Mouse (Mus musculus) MEL (cell line): ENCODE data around the gene Trappc6a. TPM values are rescaled to one million over a fixed set of nuclear protein-coding genes. Genes with fewer than 3 reads are reported as not detected.
A peak's percentile ranks its signal among the peaks of the same experiment; 100 is the strongest.

ENCODE experiments used
- DNase-seq: peaks from one replicate; pipeline ENCODE4 v3.0.0; 2011; ENCODE audit warnings: low read depth, low spot score
- H3K27ac ChIP-seq: 2 replicates; pipeline ENCODE4 v1.5.1; 2012; ENCODE audit warnings: low read depth, mild to moderate bottlenecking, control low read depth, low read length, moderate library complexity; ENCODE audit not compliant: control insufficient read depth
- H3K27me3 ChIP-seq, 2 experiments: fragments of 150-350 bp in 1 of 2; sonication (generic) in 1 of 2; 2 replicates each; pipeline ENCODE4 v1.6.1; 2012; ENCODE audit warnings: low read length in 2 of 2, mild to moderate bottlenecking in 2 of 2, improper control_type of control experiment in 1 of 2, moderate library complexity in 1 of 2; ENCODE audit not compliant: insufficient read depth in 2 of 2, control insufficient read depth in 1 of 2
- H3K36me3 ChIP-seq, 2 experiments: 2 replicates each; pipeline ENCODE4 v1.6.1; 2012 to 2014; ENCODE audit warnings: low read length in 2 of 2, improper control_type of control experiment in 1 of 2, inconsistent platforms in 1 of 2, mild to moderate bottlenecking in 1 of 2; ENCODE audit not compliant: insufficient read depth in 2 of 2, control insufficient read depth in 1 of 2
- H3K4me1 ChIP-seq, 2 experiments: fragments of 150-350 bp in 1 of 2; sonication (generic) in 1 of 2; 2 replicates each; pipeline ENCODE4 v1.6.1; 2012; ENCODE audit warnings: low read length in 2 of 2, improper control_type of control experiment in 1 of 2, mild to moderate bottlenecking in 1 of 2; ENCODE audit not compliant: insufficient read depth in 2 of 2, control insufficient read depth in 1 of 2
- H3K4me3 ChIP-seq, 2 experiments: fragments of 150-350 bp in 1 of 2; sonication (generic) in 1 of 2; 2 replicates each; pipeline ENCODE4 v1.5.1; 2012; ENCODE audit warnings: low read depth in 2 of 2, low read length in 2 of 2, mild to moderate bottlenecking in 2 of 2, moderate library complexity in 2 of 2, control low read depth in 1 of 2, improper control_type of control experiment in 1 of 2; ENCODE audit not compliant: control insufficient read depth in 1 of 2, insufficient read depth in 1 of 2
- H3K79me2 ChIP-seq: 2 replicates; pipeline ENCODE4 v1.6.1; 2012; ENCODE audit warnings: mild to moderate bottlenecking, low read length, moderate library complexity; ENCODE audit not compliant: control insufficient read depth, poor library complexity, insufficient read depth
- H3K9ac ChIP-seq: 2 replicates; pipeline ENCODE4 v1.6.1; 2012; ENCODE audit warnings: low read depth, mild to moderate bottlenecking, control low read depth, low read length, moderate library complexity; ENCODE audit not compliant: control insufficient read depth, poor library complexity, severe bottlenecking
- H3K9me3 ChIP-seq: fragments of 150-350 bp; sonication (generic); replicated peaks from 2 replicates; pipeline ENCODE4 v1.6.1; 2012; ENCODE audit warnings: mild to moderate bottlenecking, low read length, improper control_type of control experiment, moderate library complexity; ENCODE audit not compliant: insufficient read depth
- CHD1 ChIP-seq: IDR thresholded peaks from 2 replicates; pipeline ENCODE4 v1.6.1; 2012; ENCODE audit warnings: low read depth, mild to moderate bottlenecking, inconsistent platforms, low read length, improper control_type of control experiment
- CHD2 ChIP-seq: IDR thresholded peaks from 2 replicates; pipeline ENCODE4 v1.6.1; 2011; ENCODE audit warnings: low read length, improper control_type of control experiment
- CTCF ChIP-seq, 3 experiments: IDR thresholded peaks in 2 of 3; conservative IDR thresholded peaks in 1 of 3; 2 replicates each; pipeline ENCODE4 v1.5.1; 2011 to 2012; ENCODE audit warnings: low read length in 3 of 3, low read depth in 2 of 3, mild to moderate bottlenecking in 2 of 3, improper control_type of control experiment in 1 of 3, inconsistent platforms in 1 of 3, mixed read lengths in 1 of 3, moderate library complexity in 1 of 3; ENCODE audit not compliant: control insufficient read depth in 1 of 3, insufficient read depth in 1 of 3, poor library complexity in 1 of 3, severe bottlenecking in 1 of 3
- E2F4 ChIP-seq: IDR thresholded peaks from 2 replicates; pipeline ENCODE4 v1.6.1; 2011; ENCODE audit warnings: low read depth, low read length, improper control_type of control experiment, borderline replicate concordance
- ELF1 ChIP-seq: IDR thresholded peaks from 2 replicates; pipeline ENCODE4 v1.6.1; 2014; ENCODE audit warnings: low read depth, mild to moderate bottlenecking, inconsistent platforms, low read length, improper control_type of control experiment, moderate library complexity
- EP300 ChIP-seq, 2 experiments: IDR thresholded peaks; 2 replicates each; pipeline ENCODE4 v1.6.1; 2011; ENCODE audit warnings: improper control_type of control experiment in 2 of 2, low read length in 2 of 2, low read depth in 1 of 2, mild to moderate bottlenecking in 1 of 2
- ETS1 ChIP-seq: IDR thresholded peaks from 2 replicates; pipeline ENCODE4 v1.6.1; 2012; ENCODE audit warnings: low read depth, mild to moderate bottlenecking, inconsistent platforms, low read length, improper control_type of control experiment, moderate library complexity
- GABPA ChIP-seq: IDR thresholded peaks from 2 replicates; pipeline ENCODE4 v1.6.1; 2012; ENCODE audit warnings: low read depth, mild to moderate bottlenecking, inconsistent platforms, low read length, improper control_type of control experiment, moderate library complexity
- GATA1 ChIP-seq: IDR thresholded peaks from 2 replicates; pipeline ENCODE4 v1.6.1; 2011; ENCODE audit warnings: low read depth, low read length, improper control_type of control experiment
- JUND ChIP-seq: IDR thresholded peaks from 2 replicates; pipeline ENCODE4 v1.6.1; 2011; ENCODE audit warnings: low read depth, mild to moderate bottlenecking, improper control_type of control experiment, low read length
- KAT2A ChIP-seq: conservative IDR thresholded peaks from 2 replicates; pipeline ENCODE4 v1.6.1; 2012; ENCODE audit warnings: low read depth, low read length, improper control_type of control experiment, inconsistent platforms
- MAX ChIP-seq: IDR thresholded peaks from 2 replicates; pipeline ENCODE4 v1.6.1; 2011; ENCODE audit warnings: low read length, improper control_type of control experiment
- MAZ ChIP-seq: IDR thresholded peaks from 2 replicates; pipeline ENCODE4 v1.6.1; 2012; ENCODE audit warnings: low read depth, mild to moderate bottlenecking, inconsistent platforms, low read length, improper control_type of control experiment
- MEF2A ChIP-seq: IDR thresholded peaks from 2 replicates; pipeline ENCODE4 v1.6.1; 2014; ENCODE audit warnings: low read depth, mild to moderate bottlenecking, inconsistent platforms, low read length, improper control_type of control experiment; ENCODE audit not compliant: poor library complexity, insufficient replicate concordance, severe bottlenecking; ENCODE audit errors: extremely low read depth
- MXI1 ChIP-seq: IDR thresholded peaks from 2 replicates; pipeline ENCODE4 v1.6.1; 2011; ENCODE audit warnings: mild to moderate bottlenecking, low read depth, low read length, improper control_type of control experiment
- MYB ChIP-seq: IDR thresholded peaks from 2 replicates; pipeline ENCODE4 v1.6.1; 2011; ENCODE audit warnings: mild to moderate bottlenecking, low read depth, low read length, improper control_type of control experiment
- MYC ChIP-seq: IDR thresholded peaks from 2 replicates; pipeline ENCODE4 v1.6.1; 2011; ENCODE audit warnings: low read depth, mild to moderate bottlenecking, low read length, improper control_type of control experiment, moderate library complexity
- NELFE ChIP-seq: IDR thresholded peaks from 2 replicates; pipeline ENCODE4 v1.6.1; 2011; ENCODE audit warnings: low read depth, low read length, improper control_type of control experiment
- NRF1 ChIP-seq: IDR thresholded peaks from 2 replicates; pipeline ENCODE4 v1.6.1; 2014; ENCODE audit warnings: low read depth, mild to moderate bottlenecking, inconsistent platforms, low read length, improper control_type of control experiment, moderate library complexity; ENCODE audit not compliant: poor library complexity, insufficient read depth, severe bottlenecking
- POLR2A ChIP-seq, 2 experiments: IDR thresholded peaks; 2 replicates each; pipeline ENCODE4 v1.6.1; 2011 to 2012; ENCODE audit warnings: low read length in 2 of 2, mild to moderate bottlenecking in 2 of 2, control low read depth in 1 of 2, improper control_type of control experiment in 1 of 2, low read depth in 1 of 2, moderate library complexity in 1 of 2; ENCODE audit not compliant: control insufficient read depth in 1 of 2, insufficient read depth in 1 of 2, poor library complexity in 1 of 2
- POLR2AphosphoS2 ChIP-seq: IDR thresholded peaks from 2 replicates; pipeline ENCODE4 v1.6.1; 2011; ENCODE audit warnings: low read length, improper control_type of control experiment
- POLR2AphosphoS5 ChIP-seq: IDR thresholded peaks from 2 replicates; pipeline ENCODE4 v1.6.1; 2012; ENCODE audit warnings: low read depth, borderline replicate concordance, mild to moderate bottlenecking, inconsistent platforms, low read length, moderate library complexity, mixed read lengths
- RAD21 ChIP-seq: IDR thresholded peaks from 2 replicates; pipeline ENCODE4 v1.6.1; 2011; ENCODE audit warnings: mild to moderate bottlenecking, low read depth, low read length, improper control_type of control experiment
- RCOR1 ChIP-seq: IDR thresholded peaks from 2 replicates; pipeline ENCODE4 v1.6.1; 2012; ENCODE audit warnings: low read depth, mild to moderate bottlenecking, inconsistent platforms, low read length, improper control_type of control experiment
- SIN3A ChIP-seq: IDR thresholded peaks from 2 replicates; pipeline ENCODE4 v1.6.1; 2012; ENCODE audit warnings: low read length, improper control_type of control experiment, inconsistent platforms
- SMC3 ChIP-seq: IDR thresholded peaks from 2 replicates; pipeline ENCODE4 v1.6.1; 2011; ENCODE audit warnings: low read depth, low read length, improper control_type of control experiment
- TAL1 ChIP-seq: IDR thresholded peaks from 2 replicates; pipeline ENCODE4 v1.6.1; 2012; ENCODE audit warnings: mild to moderate bottlenecking, inconsistent platforms, low read length, moderate library complexity, mixed read lengths
- TBP ChIP-seq: IDR thresholded peaks from 2 replicates; pipeline ENCODE4 v1.8.0; 2011; ENCODE audit warnings: low read depth, low read length, improper control_type of control experiment
- TCF12 ChIP-seq: IDR thresholded peaks from 2 replicates; pipeline ENCODE4 v1.6.1; 2014; ENCODE audit warnings: low read depth, mild to moderate bottlenecking, inconsistent platforms, low read length, improper control_type of control experiment, moderate library complexity
- USF1 ChIP-seq: IDR thresholded peaks from 2 replicates; pipeline ENCODE4 v1.6.1; 2014; ENCODE audit warnings: low read depth, mild to moderate bottlenecking, inconsistent platforms, low read length, improper control_type of control experiment, moderate library complexity
- USF2 ChIP-seq, 2 experiments: IDR thresholded peaks; 2 replicates each; pipeline ENCODE4 v1.6.1; 2011 to 2012; ENCODE audit warnings: improper control_type of control experiment in 2 of 2, low read length in 2 of 2, borderline replicate concordance in 1 of 2, inconsistent platforms in 1 of 2, low read depth in 1 of 2, mild to moderate bottlenecking in 1 of 2; ENCODE audit not compliant: insufficient read depth in 1 of 2
- ZC3H11A ChIP-seq: IDR thresholded peaks from 2 replicates; pipeline ENCODE4 v1.6.1; 2012; ENCODE audit warnings: low read depth, mild to moderate bottlenecking, inconsistent platforms, low read length, improper control_type of control experiment
- ZKSCAN1 ChIP-seq: IDR thresholded peaks from 2 replicates; pipeline ENCODE4 v1.6.1; 2012; ENCODE audit warnings: low read depth, mild to moderate bottlenecking, inconsistent platforms, low read length, improper control_type of control experiment, moderate library complexity
- ZMIZ1 ChIP-seq: IDR thresholded peaks from 2 replicates; pipeline ENCODE4 v1.6.1; 2012; ENCODE audit warnings: low read depth, mild to moderate bottlenecking, inconsistent platforms, low read length, improper control_type of control experiment, moderate library complexity
- ZNF384 ChIP-seq: IDR thresholded peaks from 2 replicates; pipeline ENCODE4 v1.6.1; 2012; ENCODE audit warnings: low read depth, mild to moderate bottlenecking, inconsistent platforms, low read length, improper control_type of control experiment
- polyA plus RNA-seq, 2 experiments: library from polyadenylated mRNA; stranded (reverse) in 1 of 2; unstranded in 1 of 2; fragments of >175 nt in 1 of 2; fragments of >200 nt in 1 of 2; gene quantifications; 2 replicates each; pipeline versions ENCODE4 v1.2.1 to v1.2.4; 2012; ENCODE audit warnings: low replicate concordance in 2 of 2, low read depth in 1 of 2; ENCODE audit not compliant: insufficient read length in 2 of 2, insufficient read depth in 1 of 2, missing spikeins in 1 of 2
- total RNA-seq: library from RNA; depleted of rRNA; stranded (reverse); fragments of 300-350 nt; gene quantifications from 2 replicates; pipeline ENCODE4 v1.2.3, GENCODE M21; 2012

Trappc6a gene
- total and polyA plus RNA-seq, 3 experiments, result 82.8 to 88.2 TPM; not detected in 1

DNA sequence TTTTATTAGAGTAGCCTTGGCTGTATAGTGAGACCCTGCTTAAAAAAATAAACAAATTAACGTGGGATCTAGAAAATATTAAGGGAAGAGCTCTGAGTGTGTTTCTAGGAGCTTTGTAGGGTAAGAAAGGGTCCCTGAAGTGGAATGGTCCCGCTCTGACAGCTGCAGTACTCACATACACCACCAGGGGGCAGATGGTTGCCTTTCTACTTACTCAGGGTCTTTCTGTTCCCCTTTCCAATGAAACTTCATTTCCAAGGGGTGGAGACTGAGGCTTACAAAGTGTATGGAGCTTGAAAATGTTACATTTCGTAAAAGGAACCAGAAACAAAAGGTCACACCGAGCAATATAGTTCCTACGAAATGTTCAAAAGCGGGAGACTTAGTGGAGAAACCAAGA lies 46.7 kb upstream of the Trappc6a start:
- TF ChIP-seq MXI1 (no peak), MYC (no peak), SMC3 (peak; percentile 78), USF2 (IDR thresholded peaks at IDR 0.05; ENCODE audit: borderline replicate concordance in 1 of 2, insufficient read depth in 1 of 2, low read depth in 1 of 2, low read length in 2 of 2) (no peak), TCF12 (no peak), E2F4 (no peak), ZNF384 (no peak), NRF1 (no peak), GATA1 (no peak), POLR2AphosphoS2 (no peak), ZC3H11A (peak; percentile 39), ELF1 (no peak), MAZ (no peak), RCOR1 (no peak), MEF2A (no peak), POLR2A (IDR thresholded peaks at IDR 0.05; ENCODE audit: control insufficient read depth in 1 of 2, insufficient read depth in 1 of 2, low read depth in 1 of 2, low read length in 2 of 2, poor library complexity in 1 of 2) (no peak), GABPA (no peak), NELFE (no peak), ZMIZ1 (no peak), TBP (no peak), CHD1 (no peak), MYB (no peak), MAX (no peak), POLR2AphosphoS5 (no peak), RAD21 (peak; percentile 56), TAL1 (no peak), ETS1 (no peak), CHD2 (no peak), USF1 (no peak), KAT2A (no peak), JUND (no peak), EP300 (IDR thresholded peaks at IDR 0.05; ENCODE audit: low read depth in 1 of 2, low read length in 2 of 2) (no peak), CTCF (IDR thresholded peaks at IDR 0.05 in 2 of 3, conservative IDR thresholded peaks at IDR 0.05 in 1 of 3; ENCODE audit: control insufficient read depth in 1 of 3, insufficient read depth in 1 of 3, low read depth in 2 of 3, low read length in 3 of 3, poor library complexity in 1 of 3, severe bottlenecking in 1 of 3) (peak; percentile 77 to 99 (median 88)), SIN3A (peak; percentile 69; the same call in 1 of the 2 replicates), ZKSCAN1 (no peak)
- TF ChIP-seq, all 39 proteins: peak for 5
- peak; percentile 83 for DNase-seq
- Histone ChIP-seq H3K9me3 (no peaks in the 10 kb centered on the region), H3K4me3 (no peak overlapping the region), H3K79me2 (peaks cover 7% of the 10 kb centered on the region), H3K27ac (no peak overlapping the region), H3K36me3 (peaks cover 0 to 4% of the 10 kb centered on the region in 2 experiments; a peak in 1 of 4 replicates), H3K9ac (no peak overlapping the region), H3K27me3 (no peaks in the 10 kb centered on the region), H3K4me1 (peaks cover 0 to 8% of the 10 kb centered on the region in 2 experiments; a peak in 1 of 4 replicates)
